Comparison of ENCODE assay signal across 9 mouse cellular contexts in genomic region chr3:101280348-101281311, GRCm38 (mm10). TPM values are rescaled to one million over a fixed set of nuclear protein-coding genes. Genes with fewer than 3 reads are reported as not detected.
DNase-seq lines count a peak whose midpoint lies in the region; ATAC-seq lines count a peak whose summit lies in the region.
"Had no signal": no experiment of that assay in that cellular context is flagged by ENCODE, and none has a peak within 500 bp of the region (broad histone marks: within the 10 kb centered on the region; RNA-seq: fewer than 3 reads in every experiment).

No protein-coding gene starts in this region.

- intact Hi-C loops in heart, postnatal 10 days (cut with DNase I) = no loop called here

- peak overlapping the region; percentile 63 for H3K27ac ChIP-seq in embryonic facial prominence, embryonic 12.5 days
- H3K27ac ChIP-seq in limb, embryonic 13.5 days = no peak overlapping the region
- peak overlapping the region; percentile 12; the same call in 1 of the 2 replicates for H3K27ac ChIP-seq in stomach, embryonic 16.5 days (ENCODE audit: low read length)

- no peak overlapping the region for H3K4me3 ChIP-seq in embryonic facial prominence, embryonic 12.5 days
- H3K4me3 ChIP-seq in limb, embryonic 13.5 days = no peak overlapping the region
- no peak overlapping the region for H3K4me3 ChIP-seq in stomach, embryonic 16.5 days (replicated peaks; ENCODE audit: low read length)
- H3K4me3 ChIP-seq: embryonic facial prominence, embryonic 13.5 days had no signal

- H3K4me1 ChIP-seq in embryonic facial prominence, embryonic 12.5 days = peaks cover 22% of the 10 kb centered on the region
- peaks cover 12% of the 10 kb centered on the region for H3K4me1 ChIP-seq in limb, embryonic 13.5 days
- H3K4me1 ChIP-seq in stomach, embryonic 16.5 days (ENCODE audit: control insufficient read depth, insufficient read depth, low read length) = peaks cover 11% of the 10 kb centered on the region

- H3K9me3 ChIP-seq in embryonic facial prominence, embryonic 12.5 days = no peaks in the 10 kb centered on the region
- H3K9me3 ChIP-seq in limb, embryonic 13.5 days = no peaks in the 10 kb centered on the region
- no peaks in the 10 kb centered on the region for H3K9me3 ChIP-seq in stomach, embryonic 16.5 days (replicated peaks; ENCODE audit: control insufficient read depth, low read length)
- H3K9me3 ChIP-seq: embryonic facial prominence, embryonic 13.5 days had no signal

- no peaks in the 10 kb centered on the region for H3K36me3 ChIP-seq in embryonic facial prominence, embryonic 12.5 days
- H3K36me3 ChIP-seq in limb, embryonic 13.5 days = no peaks in the 10 kb centered on the region
- H3K36me3 ChIP-seq in stomach, embryonic 16.5 days (ENCODE audit: control insufficient read depth, insufficient read depth, low read length) = no peaks in the 10 kb centered on the region
- H3K36me3 ChIP-seq: embryonic facial prominence, embryonic 13.5 days had no signal

- WGBS in embryonic facial prominence, embryonic 12.5 days = 49% methylated on average over 15 of the region's 15 CpGs
- 53% methylated on average over 15 of the region's 15 CpGs for WGBS in limb, embryonic 13.5 days
- 34% methylated on average over 15 of the region's 15 CpGs for whole genome bisulfite sequencing in stomach, embryonic 16.5 days

- H3K27me3 ChIP-seq in embryonic facial prominence, embryonic 12.5 days = no peaks in the 10 kb centered on the region
- no peaks in the 10 kb centered on the region for H3K27me3 ChIP-seq in limb, embryonic 13.5 days
- H3K27me3 ChIP-seq in stomach, embryonic 16.5 days (ENCODE audit: control insufficient read depth, insufficient read depth, low read length) = no peaks in the 10 kb centered on the region
- H3K27me3 ChIP-seq: embryonic facial prominence, embryonic 13.5 days had no signal

- peak; percentile 29; the same call in 1 of the 2 replicates for ATAC-seq in embryonic facial prominence, embryonic 12.5 days (ENCODE audit: insufficient number of reproducible peaks, insufficient read depth, low FRiP score, low TSS enrichment)
- ATAC-seq in limb, embryonic 13.5 days (ENCODE audit: low FRiP score, low read depth) = peak; percentile 44
- ATAC-seq in stomach, embryonic 16.5 days (ENCODE audit: insufficient read depth, low FRiP score) = peak; percentile 54; the same call in 1 of the 2 replicates
- ATAC-seq in erythroid progenitor cell, adult 5-6 weeks (replicated peaks; ENCODE audit: low FRiP score, poor library complexity, severe bottlenecking) = no peak

- peak; percentile 59 to 71 for DNase-seq in cerebellum, postnatal 10 days
- DNase-seq in cerebellum, adult 8-10 months = no peak
- DNase-seq in heart, postnatal 10 days = peak; percentile 86 to 87
- no peak for DNase-seq in right cerebral cortex, postnatal 4 days

- no peak overlapping the region for H3K4me2 ChIP-seq in embryonic facial prominence, embryonic 12.5 days (replicated peaks)
- no peak overlapping the region for H3K4me2 ChIP-seq in limb, embryonic 13.5 days (replicated peaks)
- H3K4me2 ChIP-seq in stomach, embryonic 16.5 days (ENCODE audit: low read depth, low read length) = no peak overlapping the region
- H3K4me2 ChIP-seq: embryonic facial prominence, embryonic 13.5 days had no signal

- no peak overlapping the region for H3K9ac ChIP-seq in embryonic facial prominence, embryonic 12.5 days
- no peak overlapping the region for H3K9ac ChIP-seq in limb, embryonic 13.5 days
- no peak overlapping the region for H3K9ac ChIP-seq in stomach, embryonic 16.5 days (ENCODE audit: low read length)
- H3K9ac ChIP-seq: embryonic facial prominence, embryonic 13.5 days had no signal

RNA-seq across cellular contexts. Expression of gene Cd2, which starts 7.1 kb away (rescaled TPM):
- polyA plus RNA-seq in embryonic facial prominence, embryonic 12.5 days (2016; fragmentation: Nextera tagmentation; extraction: Ambion mirVana) = not detected in 2 replicates
- 1 to 10 TPM; 1.3 to 1.4 TPM for total RNA-seq in heart, postnatal 10 days (2021)
- not detected in 2 replicates for polyA plus RNA-seq in limb, embryonic 13.5 days (2015; fragmentation: Nextera tagmentation; extraction: Ambion mirVana)
- 0.34 TPM in 1 of 2 replicates, not detected in the other for polyA plus RNA-seq in stomach, embryonic 16.5 days (2015; fragmentation: Nextera tagmentation; extraction: Ambion mirVana)
- total RNA-seq in erythroid progenitor cell, adult 5-6 weeks (2015; ENCODE audit: low replicate concordance) = 8.6 and 17.6 TPM in 2 replicates
- 22.8 and 28.4 TPM in 2 replicates for total RNA-seq in erythroid progenitor cell, adult 5-6 weeks (2017; ENCODE audit: low replicate concordance)
- polyA plus RNA-seq: embryonic facial prominence, embryonic 13.5 days had no signal

Comparison
In these comparisons a context has a peak if more than half of its experiments do, and no peak if none do; other contexts are left out.
1. DNase-seq: peak in cerebellum, postnatal 10 days (2 of 2) and heart, postnatal 10 days (2 of 2); none in cerebellum, adult 8-10 months (single experiment) and right cerebral cortex, postnatal 4 days (single experiment).